Mouse (Mus musculus) thymus, adult 18-20 months (tissue): ENCODE data around the gene Sun1.

Experiments used
- DNase-seq, 2 experiments: peaks; one replicate each; pipeline ENCODE4 v3.0.0; 2022; ENCODE audit warnings: mixed read lengths in 2 of 2

Sun1 gene

GRCm38 (mm10) chr5:139252081-139252909, 51.9 kb downstream of the Sun1 start, which contains the start of gene Get4:
Get4 (plus strand) TSS chr5:139252324.
- peak; percentile 99 for DNase-seq

GRCm38 (mm10) chr5:139252910-139253245, 52.4 kb downstream of the Sun1 start:
- DNase-seq, result no peak

- DNase-seq, result peak in 1 of 2 experiments; percentile 19
Observed at GRCm38 (mm10) chr5:139253301-139253741, 52.9 kb downstream of the Sun1 start.

GRCm38 (mm10) chr5:139254938-139255337, 54.5 kb downstream of the Sun1 start:
- no peak for DNase-seq

- no peak for DNase-seq
Observed at GRCm38 (mm10) chr5:139255777-139256176, 55.3 kb downstream of the Sun1 start.

- DNase-seq, result no peak
Observed at GRCm38 (mm10) chr5:139256211-139256765, 55.9 kb downstream of the Sun1 start.

- DNase-seq, result no peak
Observed at GRCm38 (mm10) chr5:139257265-139257664, 56.8 kb downstream of the Sun1 start.

- no peak for DNase-seq
Observed at GRCm38 (mm10) chr5:139257818-139258217, 57.4 kb downstream of the Sun1 start.

GRCm38 (mm10) chr5:139258371-139259035, 58.1 kb downstream of the Sun1 start:
- DNase-seq, result no peak

- no peak for DNase-seq
Observed at GRCm38 (mm10) chr5:139259853-139260252, 59.4 kb downstream of the Sun1 start.

GRCm38 (mm10) chr5:139261403-139261802, 61.0 kb downstream of the Sun1 start:
- no peak for DNase-seq

GRCm38 (mm10) chr5:139267661-139268060, 67.2 kb downstream of the Sun1 start:
- no peak for DNase-seq

- DNase-seq, result no peak
Observed at GRCm38 (mm10) chr5:139270806-139271521, 70.5 kb downstream of the Sun1 start.

- DNase-seq, result no peak
Observed at GRCm38 (mm10) chr5:139271994-139272554, 71.6 kb downstream of the Sun1 start.

- no peak for DNase-seq
Observed at GRCm38 (mm10) chr5:139277287-139277686, 76.8 kb downstream of the Sun1 start.

GRCm38 (mm10) chr5:139281373-139282112, 81.1 kb downstream of the Sun1 start:
- no peak for DNase-seq

GRCm38 (mm10) chr5:139282191-139282590, 81.8 kb downstream of the Sun1 start:
- DNase-seq, result peak; percentile 41 to 42

GRCm38 (mm10) chr5:139283460-139284180, 83.2 kb downstream of the Sun1 start:
- DNase-seq, result no peak

- no peak for DNase-seq
Observed at GRCm38 (mm10) chr5:139285383-139286067, 85.1 kb downstream of the Sun1 start.

GRCm38 (mm10) chr5:139286142-139286941, 85.9 kb downstream of the Sun1 start:
- no peak for DNase-seq
